Mouse (Mus musculus) liver, adult 2 months (tissue): ENCODE results near the gene Spns1. TPM values are rescaled to one million over a fixed set of nuclear protein-coding genes. Genes with fewer than 3 reads are reported as not detected.

Source experiments
- DNase-seq: peaks from one replicate; pipeline ENCODE4 v3.0.0-alpha.2; 2011; ENCODE audit warnings: low read depth, low spot score; ENCODE audit errors: extremely low read depth
- H3K27ac ChIP-seq: fragments of 200-500 bp; replicated peaks from 2 replicates; pipeline ENCODE4 v1.5.1; 2012; ENCODE audit warnings: low read depth, mild to moderate bottlenecking, control low read depth, inconsistent platforms, low read length; ENCODE audit not compliant: insufficient read depth
- H3K27me3 ChIP-seq: fragments of 200-500 bp; 2 replicates; pipeline ENCODE4 v1.6.1; 2012; ENCODE audit warnings: mild to moderate bottlenecking, moderate library complexity, low read length, inconsistent platforms; ENCODE audit not compliant: control insufficient read depth, insufficient read depth
- H3K36me3 ChIP-seq: fragments of 200-500 bp; 2 replicates; pipeline ENCODE4 v1.6.1; 2012; ENCODE audit warnings: low read length, inconsistent platforms; ENCODE audit not compliant: control insufficient read depth, insufficient read depth
- H3K4me1 ChIP-seq: fragments of 200-500 bp; 2 replicates; pipeline ENCODE4 v1.6.1; 2011; ENCODE audit warnings: low read length; ENCODE audit not compliant: control insufficient read depth, insufficient read depth
- H3K4me3 ChIP-seq: fragments of 200-500 bp; 2 replicates; pipeline ENCODE4 v1.5.1; 2011; ENCODE audit warnings: low read depth, mild to moderate bottlenecking, control low read depth, low read length, moderate library complexity; ENCODE audit not compliant: insufficient read depth
- H3K79me2 ChIP-seq: fragments of 200-500 bp; 2 replicates; pipeline ENCODE4 v1.6.1; 2012; ENCODE audit warnings: inconsistent platforms, mild to moderate bottlenecking, low read length, moderate library complexity; ENCODE audit not compliant: control insufficient read depth, insufficient read depth
- H3K9ac ChIP-seq: fragments of 200-500 bp; 2 replicates; pipeline ENCODE4 v1.6.1; 2012; ENCODE audit warnings: low read depth, mild to moderate bottlenecking, control low read depth, inconsistent platforms, low read length
- CTCF ChIP-seq: fragments of 200-500 bp; IDR thresholded peaks from 2 replicates; pipeline ENCODE4 v1.5.1; 2011; ENCODE audit warnings: low read depth, low read length, control low read depth
- POLR2A ChIP-seq: fragments of 200-500 bp; IDR thresholded peaks from 2 replicates; pipeline ENCODE4 v1.6.1; 2011; ENCODE audit warnings: low read length, control low read depth; ENCODE audit not compliant: insufficient read depth; ENCODE audit errors: extremely low read depth
- WGBS: fragments of 180-500 bp; shearing (Covaris S2); methylation state at CpG from one replicate; pipeline ENCODE4 v1.1.7; 2018; 5-methylcytosine and 5-hydroxymethylcytosine counted together
- polyA plus RNA-seq: library from polyadenylated mRNA; depleted of rRNA; stranded (reverse); fragments of >200 nt; gene quantifications from 2 replicates; pipeline ENCODE4 v1.2.3, GENCODE M21; 2012
- total RNA-seq: library from RNA; depleted of rRNA; stranded (reverse); fragments of >200 nt; gene quantifications from 2 replicates; pipeline ENCODE4 v1.2.3, GENCODE M21; 2014

Spns1 gene
- total and polyA plus RNA-seq, 2 experiments = 14.5 to 74.8 TPM

DNA sequence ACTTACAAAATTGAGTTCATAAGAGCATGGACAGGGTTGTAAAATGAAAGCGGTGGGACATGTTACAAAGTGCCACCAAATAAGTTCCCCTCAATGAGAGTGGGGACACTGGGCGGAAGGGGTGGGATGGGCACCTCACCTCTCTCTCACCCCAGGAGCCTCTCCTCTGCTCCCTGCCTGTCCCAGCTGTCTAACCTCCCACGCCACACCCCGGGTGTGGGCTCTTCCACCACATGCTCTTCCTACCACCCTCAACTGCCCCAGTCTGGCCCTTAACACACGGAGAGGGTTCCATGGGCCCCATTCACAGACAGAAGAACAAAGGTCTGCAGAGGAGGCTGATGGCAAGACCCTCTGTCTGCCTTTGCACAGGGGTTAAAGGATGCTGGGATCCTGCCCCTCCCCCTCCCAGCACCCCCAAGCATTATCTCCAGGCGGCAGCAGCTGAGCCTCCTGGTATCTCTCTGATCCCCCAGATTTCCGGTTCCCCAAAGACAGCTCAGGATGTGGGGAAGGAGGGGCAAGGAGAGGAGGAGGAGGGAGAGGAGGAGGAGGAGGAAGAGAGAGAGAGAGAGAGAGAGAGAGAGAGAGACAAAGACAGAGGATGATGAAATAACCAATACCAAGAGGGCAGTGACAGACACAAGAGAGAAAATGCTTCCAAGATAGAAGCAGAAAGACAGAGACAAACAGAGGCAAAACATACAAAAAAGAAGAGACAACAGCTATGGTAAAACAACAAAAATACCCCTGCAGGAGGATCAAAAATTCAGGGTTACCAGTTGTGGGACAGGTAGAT, 20.3 kb downstream of the Spns1 start:
- Histone ChIP-seq H3K36me3 (no peaks in the 10 kb centered on the region), H3K4me3 (no peak overlapping the region), H3K9ac (no peak overlapping the region), H3K4me1 (no peaks in the 10 kb centered on the region), H3K27ac (no peak overlapping the region), H3K79me2 (no peaks in the 10 kb centered on the region), H3K27me3 (no peaks in the 10 kb centered on the region)
- WGBS = 67% methylated on average over 7 of the region's 7 CpGs
- TF ChIP-seq CTCF (no peak), POLR2A (no peak)
- DNase-seq = no peak

DNA sequence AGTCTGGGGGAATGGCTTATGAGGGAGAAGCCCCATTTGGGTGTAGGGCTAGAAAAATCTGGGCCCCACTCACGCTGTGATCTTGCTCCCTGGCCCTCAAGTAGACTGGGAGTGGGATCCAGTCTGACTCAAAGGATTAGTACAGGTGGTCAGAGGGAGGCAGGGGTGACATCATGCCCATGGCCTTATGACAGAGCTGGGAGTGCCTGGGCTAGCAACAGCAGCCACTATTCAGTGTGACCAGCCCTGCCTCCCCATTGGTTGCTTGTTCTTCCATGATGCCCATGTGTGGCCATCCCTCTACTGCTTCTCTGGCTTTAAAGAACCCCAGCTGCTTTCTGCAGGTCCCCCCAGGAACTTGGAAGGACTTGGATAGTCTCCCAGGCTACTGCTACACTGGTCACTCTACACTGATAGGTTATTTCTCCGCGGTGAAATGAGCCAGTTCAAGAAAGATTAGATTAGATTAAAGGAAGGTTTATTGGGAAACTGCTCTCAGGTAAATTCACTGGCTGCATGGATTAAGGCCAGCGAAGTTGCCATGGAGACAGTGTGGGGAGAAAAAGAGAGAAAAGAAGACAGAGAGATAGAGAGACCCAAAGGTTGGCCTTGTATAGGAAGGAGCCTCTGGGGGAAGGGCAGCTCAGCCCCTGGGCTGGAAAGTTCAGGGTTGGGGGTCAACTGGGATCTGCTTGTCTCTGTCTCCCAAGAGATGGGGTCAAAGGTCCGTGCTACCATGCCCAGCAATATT, 21.2 kb downstream of the Spns1 start:
- no peak for TF ChIP-seq CTCF
- no peak for TF ChIP-seq POLR2A
- 60% methylated on average over 5 of the region's 5 CpGs for WGBS
- Histone ChIP-seq H3K27ac (no peak overlapping the region), H3K27me3 (no peaks in the 10 kb centered on the region), H3K36me3 (no peaks in the 10 kb centered on the region), H3K4me1 (no peaks in the 10 kb centered on the region), H3K9ac (no peak overlapping the region), H3K4me3 (no peak overlapping the region), H3K79me2 (no peaks in the 10 kb centered on the region)
- DNase-seq = no peak

DNA sequence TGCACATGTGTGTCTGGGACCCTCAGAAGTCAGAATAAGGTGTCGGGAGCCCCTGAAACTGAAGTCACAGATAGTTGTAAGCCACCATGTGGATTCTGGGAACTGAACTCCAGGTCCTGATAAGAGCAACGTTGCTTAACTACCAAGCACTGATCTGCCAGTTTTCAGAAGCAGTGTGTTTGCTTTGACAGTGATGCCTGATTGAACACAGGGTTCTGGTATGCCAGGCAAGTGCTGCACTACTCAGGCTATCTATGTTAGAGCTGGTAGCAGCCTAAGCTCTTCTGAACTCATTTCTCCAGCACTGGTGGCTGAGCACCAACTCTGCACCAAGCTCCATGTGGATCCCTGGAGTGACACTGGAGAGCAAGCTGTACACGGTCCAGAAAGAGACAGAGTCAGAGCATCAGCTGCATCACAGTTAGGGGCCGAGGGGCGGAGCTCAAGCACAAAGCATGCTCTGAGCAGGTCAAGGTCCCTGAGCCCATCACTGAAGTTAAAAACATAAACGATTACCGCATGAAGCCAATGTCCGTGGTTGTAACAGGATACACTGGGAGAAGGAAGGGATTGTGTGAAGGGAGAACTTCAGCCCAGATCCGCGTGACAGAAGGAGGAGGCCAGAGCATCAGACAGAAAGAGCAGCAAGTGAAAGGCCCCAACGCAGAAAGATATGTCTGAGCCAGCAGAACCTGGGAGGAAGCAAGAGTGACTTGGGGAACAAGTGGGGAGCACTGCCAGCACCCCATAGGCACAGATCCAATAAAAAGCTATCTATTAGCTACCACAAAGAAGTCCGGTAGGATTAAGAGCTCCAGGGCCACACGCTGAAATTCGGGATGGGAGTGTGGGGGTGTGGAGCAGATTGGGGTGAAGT, 22.3 kb downstream of the Spns1 start:
- Histone ChIP-seq H3K79me2 (no peaks in the 10 kb centered on the region), H3K4me3 (no peak overlapping the region), H3K27me3 (no peaks in the 10 kb centered on the region), H3K4me1 (no peaks in the 10 kb centered on the region), H3K36me3 (no peaks in the 10 kb centered on the region), H3K27ac (no peak overlapping the region), H3K9ac (no peak overlapping the region)
- no peak for DNase-seq
- TF ChIP-seq POLR2A = no peak
- TF ChIP-seq CTCF = no peak
- WGBS = 40% methylated on average over 14 of the region's 14 CpGs

DNA sequence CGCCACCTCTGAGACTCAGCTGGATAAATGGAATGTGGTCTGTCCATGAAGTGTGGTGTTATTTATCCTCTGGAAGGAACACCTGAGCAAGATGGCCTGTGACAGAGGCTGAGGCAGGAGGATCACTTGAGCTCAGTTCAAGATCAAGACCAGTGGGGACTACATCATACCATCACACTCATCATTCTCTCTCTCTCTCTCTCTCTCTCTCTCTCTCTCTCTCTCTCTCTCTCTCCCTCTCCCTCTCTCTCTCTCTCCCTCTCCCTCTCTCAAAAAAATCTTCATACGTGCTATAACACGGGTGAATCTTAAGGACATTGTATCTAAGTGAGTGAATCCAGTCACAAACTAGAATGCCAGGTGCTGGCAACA, 23.3 kb downstream of the Spns1 start:
- 90% methylated on average over 3 of the region's 3 CpGs for WGBS
- no peak for TF ChIP-seq CTCF
- Histone ChIP-seq H3K9ac (no peak overlapping the region), H3K27ac (no peak overlapping the region), H3K4me3 (no peak overlapping the region), H3K27me3 (no peaks in the 10 kb centered on the region), H3K4me1 (no peaks in the 10 kb centered on the region), H3K79me2 (no peaks in the 10 kb centered on the region), H3K36me3 (no peaks in the 10 kb centered on the region)
- no peak for DNase-seq

DNA sequence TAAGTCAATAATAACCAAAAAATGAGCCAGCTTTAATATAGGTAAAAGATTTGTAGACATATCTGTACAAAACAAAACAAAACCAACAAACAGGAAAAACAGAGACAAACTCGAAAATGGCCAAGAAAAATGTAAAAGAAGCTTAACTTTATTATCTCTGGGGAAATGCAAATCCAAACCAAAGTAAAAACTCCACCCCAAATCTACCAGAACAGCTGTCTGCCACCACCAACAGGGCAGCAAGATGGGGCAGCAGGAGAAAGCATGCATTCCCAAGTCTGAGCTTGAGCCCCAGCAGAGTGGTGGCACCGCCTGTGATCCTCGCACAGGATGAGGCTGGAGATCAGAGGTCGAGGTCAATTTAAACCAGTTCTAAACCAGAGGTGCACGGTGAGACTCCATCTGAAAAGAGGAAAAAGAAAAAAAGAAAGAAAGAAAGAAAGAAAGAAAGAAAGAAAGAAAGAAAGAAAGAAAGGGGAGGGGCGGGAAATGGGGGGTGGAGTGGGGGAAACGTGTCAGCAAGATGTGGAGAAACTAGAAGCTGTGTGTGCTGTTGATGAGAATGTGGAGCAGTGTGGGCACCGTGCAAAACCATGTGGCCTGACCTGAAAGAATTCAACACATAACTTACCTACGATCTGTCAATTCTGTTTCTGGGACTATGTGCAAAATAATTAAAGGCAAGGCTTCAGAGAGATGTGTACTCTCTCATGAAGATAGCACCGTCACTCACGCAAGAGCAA, 23.8 kb downstream of the Spns1 start:
- Histone ChIP-seq H3K36me3 (no peaks in the 10 kb centered on the region), H3K4me1 (no peaks in the 10 kb centered on the region), H3K79me2 (no peaks in the 10 kb centered on the region), H3K9ac (no peak overlapping the region), H3K4me3 (no peak overlapping the region), H3K27ac (no peak overlapping the region), H3K27me3 (no peaks in the 10 kb centered on the region)
- WGBS = 60% methylated on average over 11 of the region's 11 CpGs
- TF ChIP-seq POLR2A (no peak), CTCF (no peak)
- DNase-seq = no peak
